Mouse (Mus musculus): ENCODE data around the gene Osbpl11. TPM values are rescaled to one million over a fixed set of nuclear protein-coding genes. Genes with fewer than 3 reads are reported as not detected.

Gene Osbpl11
- total RNA-seq, 2 experiments from 2014 or later, result 20.7 TPM

- intact Hi-C loops (cut with DNase I), result no loop called here
- DNase-seq (ENCODE audit: extremely low spot score in 1 of 2, low spot score in 2 of 2), result no peak
These were observed 82.9 kb downstream of the Osbpl11 start for GRCm38 (mm10) chr16:33267616-33268253.

- no peak for DNase-seq (ENCODE audit: extremely low spot score in 1 of 2, low spot score in 2 of 2)
- intact Hi-C loops (cut with DNase I), result no loop called here
These were observed 87.0 kb downstream of the Osbpl11 start for GRCm38 (mm10) chr16:33271824-33272223.

- intact Hi-C loops (cut with DNase I), result no loop called here
- no peak for DNase-seq (ENCODE audit: extremely low spot score in 1 of 2, low spot score in 2 of 2)
These were observed 98.2 kb downstream of the Osbpl11 start for GRCm38 (mm10) chr16:33283079-33283478.

- intact Hi-C loops (cut with DNase I), result no loop called here
- no peak for DNase-seq (ENCODE audit: extremely low spot score in 1 of 2, low spot score in 2 of 2)
These were observed 103.7 kb downstream of the Osbpl11 start for GRCm38 (mm10) chr16:33288536-33288935.

- DNase-seq (ENCODE audit: extremely low spot score in 1 of 2, low spot score in 2 of 2), result peak in 1 of 2 experiments; percentile 25
- intact Hi-C loops (cut with DNase I), result no loop called here
These were observed 105.1 kb downstream of the Osbpl11 start for GRCm38 (mm10) chr16:33289981-33290380.

- intact Hi-C loops (cut with DNase I), result no loop called here
- DNase-seq (ENCODE audit: extremely low spot score in 1 of 2, low spot score in 2 of 2), result no peak
These were observed 107.4 kb downstream of the Osbpl11 start for GRCm38 (mm10) chr16:33292241-33292640.

Other genes starting within 250 kb of the Osbpl11 start
- gene Iqcg, start 128.9 kb upstream of the Osbpl11 start, total RNA-seq (2021), result 1 to 10 TPM; 6.0 to 9.7 TPM
- 100 to 1,000 TPM; 258 to 270 TPM for gene Rpl35a, start 128.6 kb upstream of the Osbpl11 start, total RNA-seq (2021)
- gene Lmln, start 122.5 kb upstream of the Osbpl11 start, total RNA-seq (2021), result 10 to 100 TPM; 20.1 to 24.2 TPM
- gene Snx4, start 66.4 kb downstream of the Osbpl11 start, total RNA-seq (2021), result 10 to 100 TPM; 56.6 to 57.2 TPM
- 10 to 100 TPM; 86.2 to 99.7 TPM for gene Zfp148, start 195.8 kb downstream of the Osbpl11 start, total RNA-seq (2021)

Data from left cerebral cortex, postnatal 10 days (tissue).